Mouse (Mus musculus) cerebellum, postnatal 4 days (tissue): ENCODE results near the gene Elavl3.
A peak's percentile ranks its signal among the peaks of the same experiment; 100 is the strongest.

Experiments used
- DNase-seq, 2 experiments: peaks; one replicate each; pipeline ENCODE4 v3.0.0; 2022; ENCODE audit warnings: low spot score in 2 of 2, mixed read lengths in 1 of 2

The Elavl3 gene

GRCm38 (mm10) chr9:22004546-22004945 lies 47.3 kb downstream of the Elavl3 start:
- no peak for DNase-seq

GRCm38 (mm10) chr9:22003163-22003554 lies 48.7 kb downstream of the Elavl3 start:
- DNase-seq = no peak

- peak; percentile 96 to 98 for DNase-seq
These were observed 49.3 kb downstream of the Elavl3 start, which contains the start of the genes Ccdc151 and Prkcsh for GRCm38 (mm10) chr9:22002194-22003162. TSS of gene Ccdc151 (minus strand) at chr9:22002634. TSS of gene Prkcsh (plus strand) at chr9:22002806.

- DNase-seq = no peak
These were observed 50.2 kb downstream of the Elavl3 start for GRCm38 (mm10) chr9:22001633-22002032.

GRCm38 (mm10) chr9:22000296-22000695 lies 51.5 kb downstream of the Elavl3 start:
- DNase-seq = no peak

GRCm38 (mm10) chr9:21996178-21996867 lies 55.5 kb downstream of the Elavl3 start:
- no peak for DNase-seq

GRCm38 (mm10) chr9:21992227-21992626 lies 59.6 kb downstream of the Elavl3 start:
- no peak for DNase-seq

- DNase-seq = no peak
These were observed 62.4 kb downstream of the Elavl3 start, which contains the start of gene Rgl3 for GRCm38 (mm10) chr9:21989230-21990110. TSS of gene Rgl3 (minus strand) at chr9:21989446.

- no peak for DNase-seq
These were observed 63.3 kb downstream of the Elavl3 start for GRCm38 (mm10) chr9:21988421-21989101.

GRCm38 (mm10) chr9:21987592-21988342 lies 64.1 kb downstream of the Elavl3 start:
- no peak for DNase-seq

GRCm38 (mm10) chr9:21983911-21984310 lies 67.9 kb downstream of the Elavl3 start:
- DNase-seq = no peak

GRCm38 (mm10) chr9:21978398-21979128 lies 73.3 kb downstream of the Elavl3 start:
- DNase-seq = no peak

GRCm38 (mm10) chr9:21977972-21978371 lies 73.9 kb downstream of the Elavl3 start:
- DNase-seq = peak in 1 of 2 experiments; percentile 48

GRCm38 (mm10) chr9:21977331-21977730 lies 74.5 kb downstream of the Elavl3 start:
- no peak for DNase-seq

GRCm38 (mm10) chr9:21976626-21977175 lies 75.1 kb downstream of the Elavl3 start:
- no peak for DNase-seq

- no peak for DNase-seq
These were observed 82.5 kb downstream of the Elavl3 start for GRCm38 (mm10) chr9:21969304-21969703.

GRCm38 (mm10) chr9:21968883-21969282 lies 82.9 kb downstream of the Elavl3 start:
- no peak for DNase-seq
